Mouse (Mus musculus): Measurements from ENCODE around the gene Npsr1.

GRCm38 (mm10) chr9:24097696-24098095 lies at the start of gene Npsr1:
- TF ChIP-seq CTCF (IDR thresholded peaks at IDR 0.05; ENCODE audit: low read depth) (no peak), EP300 (IDR thresholded peaks at IDR 0.05; ENCODE audit: low read depth) (no peak)

All from heart, postnatal 0 days (tissue).